In genomic region chr7:47271547-47271946, GRCm38 (mm10) we compare ENCODE assay signal across 42 mouse cellular contexts. TPM values are rescaled to one million over a fixed set of nuclear protein-coding genes. Genes with fewer than 3 reads are reported as not detected.
"Had no signal": no experiment of that assay in that cellular context is flagged by ENCODE, and none has a peak within 500 bp of the region (broad histone marks: within the 10 kb centered on the region; RNA-seq: fewer than 3 reads in every experiment).

No protein-coding gene starts in this region.

RNA-seq across cellular contexts. Expression of gene Mrgpra9, which starts 18.9 kb away (rescaled TPM):
- total RNA-seq: heart, postnatal 10 days; heart, postnatal 14 days; heart, postnatal 25 days; heart, postnatal 36 days; heart, postnatal 4 days; hematopoietic stem cell, adult 5-6 weeks; hindbrain, postnatal 0 days; layer of hippocampus, adult 18-20 months; layer of hippocampus, adult 2 months; layer of hippocampus, adult 8-10 months; layer of hippocampus, postnatal 10 days; layer of hippocampus, postnatal 14 days; layer of hippocampus, postnatal 25 days; layer of hippocampus, postnatal 36 days; left cerebral cortex, adult 18-20 months; left cerebral cortex, adult 2 months had no signal
- polyA plus RNA-seq: heart, embryonic 10.5 days; heart, embryonic 11.5 days; heart, embryonic 12.5 days; heart, embryonic 13.5 days; heart, embryonic 14.5 days; heart, embryonic 15.5 days; heart, embryonic 16.5 days; heart, postnatal 0 days; hindbrain, embryonic 10.5 days; hindbrain, embryonic 11.5 days; hindbrain, embryonic 12.5 days; hindbrain, embryonic 13.5 days; hindbrain, embryonic 14.5 days; hindbrain, embryonic 15.5 days; hindbrain, embryonic 16.5 days; hindbrain, postnatal 0 days; inflammation-experienced regulatory T-cells, adult 6 months; intestine, embryonic 14.5 days; intestine, embryonic 15.5 days; intestine, embryonic 16.5 days; intestine, postnatal 0 days; kidney, adult 2 months; kidney, embryonic 14.5 days; kidney, embryonic 15.5 days; kidney, embryonic 16.5 days; kidney, postnatal 0 days; large intestine, adult 2 months had no signal
